Mouse (Mus musculus) testis, adult 2 months (tissue): Measurements from ENCODE around the gene Btnl6. TPM values are rescaled to one million over a fixed set of nuclear protein-coding genes. Genes with fewer than 3 reads are reported as not detected.

Source experiments
- H3K27ac ChIP-seq: fragments of 200-500 bp; 2 replicates; pipeline ENCODE4 v1.5.1; 2012; ENCODE audit warnings: low read depth, low read length; ENCODE audit not compliant: control insufficient read depth, insufficient read depth
- H3K27me3 ChIP-seq: fragments of 200-500 bp; 2 replicates; pipeline ENCODE4 v1.6.1; 2012; ENCODE audit warnings: mild to moderate bottlenecking, low read length, moderate library complexity; ENCODE audit not compliant: control insufficient read depth, insufficient read depth
- H3K36me3 ChIP-seq: fragments of 200-500 bp; 2 replicates; pipeline ENCODE4 v1.6.1; 2012; ENCODE audit warnings: mild to moderate bottlenecking, low read length; ENCODE audit not compliant: control insufficient read depth, insufficient read depth
- H3K4me1 ChIP-seq: fragments of 200-500 bp; 2 replicates; pipeline ENCODE4 v1.6.1; 2012; ENCODE audit warnings: low read length; ENCODE audit not compliant: control insufficient read depth, insufficient read depth
- H3K4me3 ChIP-seq: fragments of 200-500 bp; 2 replicates; pipeline ENCODE4 v1.5.1; 2012; ENCODE audit warnings: low read depth, mild to moderate bottlenecking, low read length, moderate library complexity, mixed read lengths; ENCODE audit not compliant: control insufficient read depth
- CTCF ChIP-seq: fragments of 200-500 bp; IDR thresholded peaks from 2 replicates; pipeline ENCODE4 v1.5.1; 2012; ENCODE audit warnings: low read depth, mild to moderate bottlenecking, inconsistent platforms, low read length, moderate library complexity; ENCODE audit not compliant: control insufficient read depth, insufficient read depth, insufficient replicate concordance
- POLR2A ChIP-seq: fragments of 200-500 bp; IDR thresholded peaks from 2 replicates; pipeline ENCODE4 v1.6.1; 2012; ENCODE audit warnings: low read depth, mild to moderate bottlenecking, inconsistent platforms, low read length, moderate library complexity; ENCODE audit not compliant: control insufficient read depth
- polyA plus RNA-seq: library from polyadenylated mRNA; depleted of rRNA; stranded (reverse); fragments of >200 nt; gene quantifications from 2 replicates; pipeline ENCODE4 v1.2.3, GENCODE M21; 2012; rRNA removed

The Btnl6 gene
- polyA plus RNA-seq, 1 experiment, result not detected

DNA sequence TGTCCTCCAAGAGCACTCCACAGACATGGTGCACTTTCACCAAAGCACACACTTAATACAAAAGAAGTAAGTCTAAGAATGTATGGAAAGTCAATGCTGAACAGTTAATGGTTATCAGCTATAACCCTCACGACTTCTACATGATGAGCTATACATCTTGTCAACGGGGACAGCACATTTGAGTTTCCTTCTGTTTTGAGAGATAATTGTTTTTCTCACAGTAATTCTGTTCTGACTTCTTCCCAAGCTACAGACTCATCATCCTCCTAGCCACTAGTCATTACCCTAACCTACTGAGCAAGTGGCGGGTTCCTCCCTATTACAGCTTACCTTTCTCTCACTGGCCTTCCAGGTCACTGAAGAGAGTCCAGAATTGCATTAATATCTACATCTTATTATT is 57.9 kb downstream of the Btnl6 start:
- Histone ChIP-seq H3K36me3 (no peaks in the 10 kb centered on the region), H3K27me3 (no peaks in the 10 kb centered on the region), H3K27ac (no peak overlapping the region), H3K4me1 (no peaks in the 10 kb centered on the region), H3K4me3 (no peak overlapping the region)
- TF ChIP-seq POLR2A (no peak), CTCF (no peak)

Other genes starting within 250 kb of the Btnl6 start
- 10.1 and 11.6 TPM in 2 replicates for gene H2-Aa, start 229.5 kb downstream of the Btnl6 start, polyA plus RNA-seq
- gene H2-Eb1, start 211.5 kb downstream of the Btnl6 start, polyA plus RNA-seq, result 5.6 and 7.8 TPM in 2 replicates
- gene H2-Eb2, start 191.7 kb downstream of the Btnl6 start, polyA plus RNA-seq, result not detected in 2 replicates
- gene Btnl2, start 162.5 kb downstream of the Btnl6 start, polyA plus RNA-seq, result 0.16 and 0.21 TPM in 2 replicates
- 0.14 and 0.15 TPM in 2 replicates for gene Btnl1, start 140.2 kb downstream of the Btnl6 start, polyA plus RNA-seq
- gene BC051142, start 118.5 kb downstream of the Btnl6 start, polyA plus RNA-seq, result 883 and 1,115 TPM in 2 replicates
- gene Btnl4, start 40.0 kb downstream of the Btnl6 start, polyA plus RNA-seq, result 0.09 TPM in 1 of 2 replicates, not detected in the other
- gene Notch4, start 46.9 kb upstream of the Btnl6 start, polyA plus RNA-seq, result 7.2 and 12.3 TPM in 2 replicates
- gene Gpsm3, start 72.5 kb upstream of the Btnl6 start, polyA plus RNA-seq, result 1.7 and 1.9 TPM in 2 replicates
- gene Pbx2, start 73.9 kb upstream of the Btnl6 start, polyA plus RNA-seq, result 9.6 and 11.2 TPM in 2 replicates
- gene Ager, start 80.5 kb upstream of the Btnl6 start, polyA plus RNA-seq, result 0.43 and 0.66 TPM in 2 replicates
- 56.6 and 63.4 TPM in 2 replicates for gene Rnf5, start 86.3 kb upstream of the Btnl6 start, polyA plus RNA-seq
- 891 and 908 TPM in 2 replicates for gene Agpat1, start 86.9 kb upstream of the Btnl6 start, polyA plus RNA-seq
- 0.53 and 0.54 TPM in 2 replicates for gene Egfl8, start 98.6 kb upstream of the Btnl6 start, polyA plus RNA-seq
- 15.9 and 20.2 TPM in 2 replicates for gene Ppt2, start 111.2 kb upstream of the Btnl6 start, polyA plus RNA-seq
- gene Prrt1, start 112.2 kb upstream of the Btnl6 start, polyA plus RNA-seq, result 1.5 and 1.6 TPM in 2 replicates
- gene Fkbpl, start 127.4 kb upstream of the Btnl6 start, polyA plus RNA-seq, result 156 and 172 TPM in 2 replicates
- gene Atf6b, start 129.8 kb upstream of the Btnl6 start, polyA plus RNA-seq, result 27.9 and 28.4 TPM in 2 replicates
- gene Tnxb, start 153.2 kb upstream of the Btnl6 start, polyA plus RNA-seq, result 0.77 and 1.9 TPM in 2 replicates
- gene C4b, start 226.5 kb upstream of the Btnl6 start, polyA plus RNA-seq, result 15.0 and 17.6 TPM in 2 replicates